Mouse (Mus musculus): ENCODE measurements around the gene Mrps35. TPM values are rescaled to one million over a fixed set of nuclear protein-coding genes. Genes with fewer than 3 reads are reported as not detected.

The Mrps35 gene
- polyA plus RNA-seq (2012; fragmentation: generic; extraction: Trizol) = 46.4 TPM
- long read RNA-seq, experiment 1, full-length matches to known transcripts = 46 of 57 reads
- long read RNA-seq, experiment 1, partial matches to known transcripts = 3 of 57 reads
- long read RNA-seq, experiment 1, other reads (novel, unspliced or antisense) = 8 of 57 reads
- long read RNA-seq, experiment 2, full-length matches to known transcripts = 33 of 36 reads
- long read RNA-seq, experiment 2, partial matches to known transcripts = 0 of 36 reads
- long read RNA-seq, experiment 2, other reads (novel, unspliced or antisense) = 3 of 36 reads

GRCm38 (mm10) chr6:147042291-147043290 is at the start of gene Mrps35:
Gene Mrps35, plus strand, starts transcription at chr6:147042764.
- Histone ChIP-seq H3K27me3 (ENCODE audit: control insufficient read depth, insufficient read depth, insufficient read length) (no peaks in the 10 kb centered on the region), H3K36me3 (ENCODE audit: control insufficient read depth, insufficient read depth) (peaks cover 15% of the 10 kb centered on the region), H3K79me2 (ENCODE audit: control insufficient read depth, insufficient read depth) (peaks cover 38% of the 10 kb centered on the region), H3K4me3 (ENCODE audit: insufficient read depth, poor library complexity, severe bottlenecking) (peak within 1 kb of the TSS; percentile 78), H3K79me3 (ENCODE audit: low read depth) (peaks cover 16% of the 10 kb centered on the region), H3ac (ENCODE audit: control insufficient read depth, insufficient read length, low read depth) (peak within 1 kb of the TSS; percentile 97)
- no peak for TF ChIP-seq USF1 (IDR thresholded peaks at IDR 0.05; ENCODE audit: low read depth)
- TF ChIP-seq MYOD1 (IDR thresholded peaks at IDR 0.05; ENCODE audit: control insufficient read depth, insufficient read length, low read depth) = no peak
- TF ChIP-seq MAX (IDR thresholded peaks at IDR 0.05) = peak; percentile 44
- no peak for TF ChIP-seq MYOG (IDR thresholded peaks at IDR 0.05; ENCODE audit: control insufficient read depth, extremely low read depth, insufficient read length)

DNA sequence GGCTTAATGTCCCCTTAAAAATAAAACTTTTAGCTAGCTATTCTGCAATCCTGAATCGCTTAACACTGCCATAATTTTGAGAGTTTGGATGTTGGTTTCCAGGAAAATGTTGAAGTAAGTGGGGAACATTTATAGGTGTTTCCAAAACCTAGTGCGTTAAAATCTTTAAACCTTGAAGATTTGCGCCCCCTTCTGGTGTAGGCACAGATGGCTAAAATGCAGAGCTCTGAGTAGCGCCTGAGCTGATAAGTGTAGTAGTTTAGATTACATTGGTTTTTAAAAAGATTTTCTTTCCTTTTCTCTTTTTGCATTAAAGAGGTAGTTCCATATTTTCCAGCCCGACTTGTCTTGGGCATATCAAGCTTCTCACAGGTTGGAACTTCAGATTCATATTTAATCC is 48.3 kb upstream of the Mrps35 start:
- H3K36me3 ChIP-seq (ENCODE audit: control insufficient read depth, insufficient read depth) = peaks cover 64% of the 10 kb centered on the region

GRCm38 (mm10) chr6:146995391-146995790 is 47.2 kb upstream of the Mrps35 start:
- Histone ChIP-seq H3K4me3 (ENCODE audit: insufficient read depth, poor library complexity, severe bottlenecking) (no peak overlapping the region), H3K79me3 (ENCODE audit: low read depth) (no peaks in the 10 kb centered on the region), H3ac (ENCODE audit: control insufficient read depth, insufficient read length, low read depth) (no peak overlapping the region), H3K27me3 (ENCODE audit: control insufficient read depth, insufficient read depth, insufficient read length) (no peaks in the 10 kb centered on the region), H3K36me3 (ENCODE audit: control insufficient read depth, insufficient read depth) (peaks cover 70% of the 10 kb centered on the region), H3K79me2 (ENCODE audit: control insufficient read depth, insufficient read depth) (no peaks in the 10 kb centered on the region)
- TF ChIP-seq CTCF (IDR thresholded peaks at IDR 0.05; ENCODE audit: control insufficient read depth, insufficient read depth, insufficient read length) (no peak), USF1 (IDR thresholded peaks at IDR 0.05; ENCODE audit: low read depth) (no peak), MYOD1 (IDR thresholded peaks at IDR 0.05; ENCODE audit: control insufficient read depth, insufficient read length, low read depth) (no peak), FOSL1 (IDR thresholded peaks at IDR 0.05; ENCODE audit: insufficient read depth, low read length, poor library complexity, severe bottlenecking) (no peak), MYOG (IDR thresholded peaks at IDR 0.05; ENCODE audit: control insufficient read depth, extremely low read depth, insufficient read length) (no peak), CEBPB (IDR thresholded peaks at IDR 0.05; ENCODE audit: low read depth) (no peak)

More for the DNA sequence above, 48.3 kb upstream of the Mrps35 start:
- Histone ChIP-seq H3ac (ENCODE audit: control insufficient read depth, insufficient read length, low read depth) (no peak overlapping the region), H3K4me3 (ENCODE audit: insufficient read depth, poor library complexity, severe bottlenecking) (no peak overlapping the region), H3K79me2 (ENCODE audit: control insufficient read depth, insufficient read depth) (no peaks in the 10 kb centered on the region), H3K27me3 (ENCODE audit: control insufficient read depth, insufficient read depth, insufficient read length) (no peaks in the 10 kb centered on the region), H3K79me3 (ENCODE audit: low read depth) (no peaks in the 10 kb centered on the region)
- TF ChIP-seq USF1 (IDR thresholded peaks at IDR 0.05; ENCODE audit: low read depth) (no peak), CEBPB (IDR thresholded peaks at IDR 0.05; ENCODE audit: low read depth) (no peak), FOSL1 (IDR thresholded peaks at IDR 0.05; ENCODE audit: insufficient read depth, low read length, poor library complexity, severe bottlenecking) (no peak), CTCF (IDR thresholded peaks at IDR 0.05; ENCODE audit: control insufficient read depth, insufficient read depth, insufficient read length) (no peak)

GRCm38 (mm10) chr6:146995878-146996277 is 46.7 kb upstream of the Mrps35 start:
- H3K36me3 ChIP-seq (ENCODE audit: control insufficient read depth, insufficient read depth) = peaks cover 70% of the 10 kb centered on the region
- no peaks in the 10 kb centered on the region for H3K79me3 ChIP-seq (ENCODE audit: low read depth)
- TF ChIP-seq FOSL1 (IDR thresholded peaks at IDR 0.05; ENCODE audit: insufficient read depth, low read length, poor library complexity, severe bottlenecking) (no peak), USF1 (IDR thresholded peaks at IDR 0.05; ENCODE audit: low read depth) (no peak), MYOD1 (IDR thresholded peaks at IDR 0.05; ENCODE audit: control insufficient read depth, insufficient read length, low read depth) (no peak), CEBPB (IDR thresholded peaks at IDR 0.05; ENCODE audit: low read depth) (no peak), MAX (IDR thresholded peaks at IDR 0.05) (no peak), CTCF (IDR thresholded peaks at IDR 0.05; ENCODE audit: control insufficient read depth, insufficient read depth, insufficient read length) (no peak), MYOG (IDR thresholded peaks at IDR 0.05; ENCODE audit: control insufficient read depth, extremely low read depth, insufficient read length) (no peak)
- H3K27me3 ChIP-seq (ENCODE audit: control insufficient read depth, insufficient read depth, insufficient read length) = no peaks in the 10 kb centered on the region
- no peak overlapping the region for H3K4me3 ChIP-seq (ENCODE audit: insufficient read depth, poor library complexity, severe bottlenecking)
- H3K79me2 ChIP-seq (ENCODE audit: control insufficient read depth, insufficient read depth) = no peaks in the 10 kb centered on the region
- no peak overlapping the region for H3ac ChIP-seq (ENCODE audit: control insufficient read depth, insufficient read length, low read depth)

DNA sequence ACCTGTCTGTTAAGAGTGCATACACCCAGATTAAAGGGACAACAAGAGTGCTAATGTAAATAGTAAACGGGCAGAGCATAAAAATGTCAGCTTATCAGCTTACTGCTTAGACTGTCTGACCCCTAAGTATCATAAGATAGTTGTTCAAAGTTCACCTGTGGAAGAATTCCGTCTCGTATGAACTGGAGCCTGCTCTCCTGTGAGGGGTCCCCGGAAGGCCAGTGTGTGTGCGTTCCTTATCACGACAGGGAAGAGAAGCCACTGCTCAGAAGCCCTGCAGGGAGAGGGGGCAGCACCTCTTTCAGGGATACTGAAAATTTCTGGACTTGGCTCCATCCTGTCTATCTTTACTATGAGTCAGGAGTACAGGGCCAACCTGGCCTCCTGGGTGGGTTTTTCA is 45.6 kb upstream of the Mrps35 start:
- no peaks in the 10 kb centered on the region for H3K79me2 ChIP-seq (ENCODE audit: control insufficient read depth, insufficient read depth)
- H3K36me3 ChIP-seq (ENCODE audit: control insufficient read depth, insufficient read depth) = peaks cover 80% of the 10 kb centered on the region
- TF ChIP-seq CEBPB (IDR thresholded peaks at IDR 0.05; ENCODE audit: low read depth) = no peak
- TF ChIP-seq FOSL1 (IDR thresholded peaks at IDR 0.05; ENCODE audit: insufficient read depth, low read length, poor library complexity, severe bottlenecking) = no peak
- no peak for TF ChIP-seq MAX (IDR thresholded peaks at IDR 0.05)
- no peak for TF ChIP-seq USF1 (IDR thresholded peaks at IDR 0.05; ENCODE audit: low read depth)
- no peak for TF ChIP-seq MYOD1 (IDR thresholded peaks at IDR 0.05; ENCODE audit: control insufficient read depth, insufficient read length, low read depth)
- no peak for TF ChIP-seq CTCF (IDR thresholded peaks at IDR 0.05; ENCODE audit: control insufficient read depth, insufficient read depth, insufficient read length)
- no peak for TF ChIP-seq MYOG (IDR thresholded peaks at IDR 0.05; ENCODE audit: control insufficient read depth, extremely low read depth, insufficient read length)
- no peak overlapping the region for H3ac ChIP-seq (ENCODE audit: control insufficient read depth, insufficient read length, low read depth)
- no peaks in the 10 kb centered on the region for H3K79me3 ChIP-seq (ENCODE audit: low read depth)
- H3K4me3 ChIP-seq (ENCODE audit: insufficient read depth, poor library complexity, severe bottlenecking) = no peak overlapping the region
- H3K27me3 ChIP-seq (ENCODE audit: control insufficient read depth, insufficient read depth, insufficient read length) = no peaks in the 10 kb centered on the region
